Mouse (Mus musculus): Measurements from ENCODE around the gene Kcnmb1. TPM values are rescaled to one million over a fixed set of nuclear protein-coding genes. Genes with fewer than 3 reads are reported as not detected.

Gene Kcnmb1
- total and polyA plus RNA-seq, 3 experiments: 0.16 TPM; not detected in 2

DNA sequence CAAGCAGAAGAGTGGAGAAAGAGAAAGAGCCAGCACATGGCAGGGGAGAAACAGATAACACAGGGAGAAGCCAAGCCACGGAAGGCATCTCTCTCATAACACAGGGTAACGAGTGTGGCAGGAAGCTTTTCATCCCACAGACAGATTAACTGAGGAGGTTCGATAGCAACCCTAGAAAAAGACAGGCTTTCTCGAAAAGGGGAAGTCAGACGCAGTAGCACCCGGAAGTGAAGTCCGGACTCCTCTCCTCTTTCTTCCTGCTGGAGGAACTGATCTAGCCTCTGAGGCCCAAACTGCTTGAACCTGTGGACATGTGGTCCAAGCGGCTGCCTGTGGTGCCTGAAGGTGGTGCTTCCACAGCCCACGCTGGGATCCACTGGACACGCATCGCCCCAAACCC is 45.4 kb downstream of the Kcnmb1 start:
- ATAC-seq (ENCODE audit: extremely low read depth, insufficient number of reproducible peaks, low FRiP score, poor library complexity, severe bottlenecking): peak; percentile 69
- TF ChIP-seq TAL1 (conservative IDR thresholded peaks at IDR 0.05; ENCODE audit: low read depth, low read length): no peak
- TF ChIP-seq GATA2 (IDR thresholded peaks at IDR 0.05; ENCODE audit: borderline replicate concordance, low read depth, low read length): no peak
- no peak for TF ChIP-seq CTCF (IDR thresholded peaks at IDR 0.05; ENCODE audit: low read depth, low read length)
- TF ChIP-seq GATA1 (IDR thresholded peaks at IDR 0.05; ENCODE audit: borderline replicate concordance, low read length): no peak
- no peak for TF ChIP-seq POLR2AphosphoS5 (IDR thresholded peaks at IDR 0.05; ENCODE audit: insufficient replicate concordance, low read depth, low read length)
- no peaks in the 10 kb centered on the region for H3K36me3 ChIP-seq (replicated peaks)
- H3K4me1 ChIP-seq (ENCODE audit: insufficient read depth, low read depth, low read length): peaks cover 45% of the 10 kb centered on the region
- peaks cover 12% of the 10 kb centered on the region for H3K9me3 ChIP-seq (replicated peaks)
- peak overlapping the region; percentile 64; the same call in 1 of the 2 replicates for H3K4me3 ChIP-seq (ENCODE audit: low read depth, low read length)
- peak; percentile 29 for DNase-seq (ENCODE audit: low spot score)
- H3K27me3 ChIP-seq (ENCODE audit: insufficient read depth, low read length): no peaks in the 10 kb centered on the region

DNA sequence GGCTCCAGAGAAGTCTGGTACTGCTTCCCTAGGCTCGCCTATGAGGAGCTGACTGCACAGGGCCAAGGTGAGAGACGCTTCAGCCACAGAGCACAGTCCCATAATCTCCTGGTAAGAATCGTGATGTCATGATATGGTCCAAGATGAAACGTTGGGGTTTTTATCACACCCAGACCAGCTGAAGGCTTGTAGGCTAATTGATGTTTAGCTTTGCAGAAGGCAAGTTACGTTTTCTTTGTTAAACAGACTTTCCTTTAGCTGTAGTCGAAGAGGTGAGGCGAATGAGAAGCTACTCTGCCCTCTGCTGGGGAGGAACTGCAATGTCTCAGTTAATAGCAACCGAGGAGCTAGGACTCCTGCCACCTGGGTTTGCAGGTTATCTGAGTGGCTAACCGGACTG is 45.9 kb downstream of the Kcnmb1 start:
- H3K4me3 ChIP-seq (ENCODE audit: low read depth, low read length): peak overlapping the region; percentile 64; the same call in 1 of the 2 replicates
- DNase-seq (ENCODE audit: low spot score): peak; percentile 30

DNA sequence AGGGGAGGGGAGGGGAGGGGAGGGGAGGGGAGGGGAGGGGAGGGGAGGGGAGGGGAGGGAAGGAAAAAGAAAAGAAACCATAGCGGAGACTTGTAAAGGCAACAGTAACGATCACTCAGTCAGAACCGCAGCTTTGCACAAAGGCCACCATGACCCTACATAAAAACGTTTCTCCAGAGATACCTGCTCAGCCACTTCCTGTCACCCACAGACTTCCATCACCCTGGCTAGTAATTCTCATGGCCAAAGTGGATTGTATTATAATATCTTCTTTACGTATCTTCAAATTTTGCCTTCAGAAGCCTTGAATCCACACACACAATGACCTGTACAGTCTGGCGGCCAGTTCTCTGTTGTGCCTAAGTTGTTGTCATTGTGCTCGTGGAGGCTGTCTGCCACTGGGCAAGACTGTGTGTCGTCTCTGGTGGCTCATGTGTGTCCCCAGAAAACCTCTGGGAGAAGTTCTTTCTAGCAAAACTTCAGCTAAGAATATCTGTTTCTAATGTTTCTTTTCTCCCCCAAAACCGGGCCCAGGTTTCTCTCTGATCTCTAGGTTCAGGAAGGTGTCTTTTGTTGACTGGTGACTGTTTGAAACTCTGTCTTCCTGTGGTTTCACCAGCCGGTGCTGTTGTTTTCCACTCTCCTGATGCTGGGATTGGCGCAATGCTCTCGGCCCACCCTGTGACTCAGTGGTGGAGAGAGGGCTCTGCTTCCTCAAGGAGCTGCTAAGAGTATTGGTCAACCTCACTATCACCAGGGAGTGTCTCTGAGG is 46.7 kb downstream of the Kcnmb1 start:
- Histone ChIP-seq H3K9me3 (replicated peaks) (peaks cover 13% of the 10 kb centered on the region), H3K27me3 (ENCODE audit: insufficient read depth, low read length) (no peaks in the 10 kb centered on the region), H3K36me3 (replicated peaks) (no peaks in the 10 kb centered on the region), H3K4me3 (ENCODE audit: low read depth, low read length) (peak overlapping the region; percentile 23; the same call in 1 of the 2 replicates), H3K4me1 (ENCODE audit: insufficient read depth, low read depth, low read length) (peaks cover 45% of the 10 kb centered on the region)
- DNase-seq (ENCODE audit: low spot score) (no peak), ATAC-seq (ENCODE audit: extremely low read depth, insufficient number of reproducible peaks, low FRiP score, poor library complexity, severe bottlenecking) (no peak)
- TF ChIP-seq GATA1 (IDR thresholded peaks at IDR 0.05; ENCODE audit: borderline replicate concordance, low read length) (no peak), POLR2AphosphoS5 (IDR thresholded peaks at IDR 0.05; ENCODE audit: insufficient replicate concordance, low read depth, low read length) (no peak), TAL1 (conservative IDR thresholded peaks at IDR 0.05; ENCODE audit: low read depth, low read length) (no peak), GATA2 (IDR thresholded peaks at IDR 0.05; ENCODE audit: borderline replicate concordance, low read depth, low read length) (no peak), CTCF (IDR thresholded peaks at IDR 0.05; ENCODE audit: low read depth, low read length) (no peak)

More for the DNA sequence above, 45.9 kb downstream of the Kcnmb1 start:
- no peak for TF ChIP-seq TAL1 (conservative IDR thresholded peaks at IDR 0.05; ENCODE audit: low read depth, low read length)
- TF ChIP-seq CTCF (IDR thresholded peaks at IDR 0.05; ENCODE audit: low read depth, low read length): peak; percentile 32; the same call in 1 of the 2 replicates
- Histone ChIP-seq H3K36me3 (replicated peaks) (no peaks in the 10 kb centered on the region), H3K27me3 (ENCODE audit: insufficient read depth, low read length) (no peaks in the 10 kb centered on the region), H3K4me1 (ENCODE audit: insufficient read depth, low read depth, low read length) (peaks cover 45% of the 10 kb centered on the region), H3K9me3 (replicated peaks) (peaks cover 13% of the 10 kb centered on the region)
- peak; percentile 58 for ATAC-seq (ENCODE audit: extremely low read depth, insufficient number of reproducible peaks, low FRiP score, poor library complexity, severe bottlenecking)

DNA sequence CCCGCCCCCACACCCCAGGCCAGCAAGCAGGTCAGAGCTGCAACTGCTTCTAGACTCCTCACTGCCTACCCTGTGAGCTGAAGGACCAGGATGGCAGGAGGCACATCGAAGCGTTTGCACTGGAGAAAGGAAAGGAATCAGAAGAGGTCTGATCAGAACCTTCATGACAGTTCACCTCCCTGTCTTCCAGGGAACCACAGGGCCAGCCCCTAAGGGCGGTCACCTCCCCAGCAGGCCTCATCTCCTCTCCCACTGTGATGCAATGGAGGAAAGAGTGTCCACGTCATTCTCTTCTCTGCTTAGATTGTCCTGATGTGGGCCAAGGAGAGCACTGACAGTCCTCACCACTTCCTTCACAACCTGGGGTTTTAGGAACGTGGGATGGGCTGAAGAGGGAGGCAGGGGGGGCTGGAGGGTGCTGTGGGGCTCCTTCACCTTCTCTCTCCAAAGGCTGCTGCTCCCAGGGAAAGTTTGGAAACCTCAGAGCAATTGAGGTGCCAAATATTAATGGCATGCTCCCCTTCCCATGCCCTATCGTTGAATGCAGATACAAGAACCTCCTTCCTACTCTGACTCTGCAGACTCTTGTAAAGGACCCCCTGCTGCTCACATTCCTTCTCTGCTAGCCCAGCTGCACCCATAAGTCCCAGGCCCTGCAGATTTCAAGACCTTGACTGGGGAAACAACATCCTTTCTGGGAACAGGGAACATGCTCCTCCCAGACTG is 47.5 kb downstream of the Kcnmb1 start:
- Histone ChIP-seq H3K4me3 (ENCODE audit: low read depth, low read length) (peak overlapping the region; percentile 23; the same call in 1 of the 2 replicates), H3K27me3 (ENCODE audit: insufficient read depth, low read length) (no peaks in the 10 kb centered on the region), H3K4me1 (ENCODE audit: insufficient read depth, low read depth, low read length) (peaks cover 43% of the 10 kb centered on the region), H3K36me3 (replicated peaks) (no peaks in the 10 kb centered on the region), H3K9me3 (replicated peaks) (peaks cover 13% of the 10 kb centered on the region; the same call in 1 of the 2 replicates)
- no peak for ATAC-seq (ENCODE audit: extremely low read depth, insufficient number of reproducible peaks, low FRiP score, poor library complexity, severe bottlenecking)
- TF ChIP-seq GATA1 (IDR thresholded peaks at IDR 0.05; ENCODE audit: borderline replicate concordance, low read length) (no peak), CTCF (IDR thresholded peaks at IDR 0.05; ENCODE audit: low read depth, low read length) (no peak), POLR2AphosphoS5 (IDR thresholded peaks at IDR 0.05; ENCODE audit: insufficient replicate concordance, low read depth, low read length) (no peak), GATA2 (IDR thresholded peaks at IDR 0.05; ENCODE audit: borderline replicate concordance, low read depth, low read length) (no peak), TAL1 (conservative IDR thresholded peaks at IDR 0.05; ENCODE audit: low read depth, low read length) (no peak)
- DNase-seq (ENCODE audit: low spot score): no peak

DNA sequence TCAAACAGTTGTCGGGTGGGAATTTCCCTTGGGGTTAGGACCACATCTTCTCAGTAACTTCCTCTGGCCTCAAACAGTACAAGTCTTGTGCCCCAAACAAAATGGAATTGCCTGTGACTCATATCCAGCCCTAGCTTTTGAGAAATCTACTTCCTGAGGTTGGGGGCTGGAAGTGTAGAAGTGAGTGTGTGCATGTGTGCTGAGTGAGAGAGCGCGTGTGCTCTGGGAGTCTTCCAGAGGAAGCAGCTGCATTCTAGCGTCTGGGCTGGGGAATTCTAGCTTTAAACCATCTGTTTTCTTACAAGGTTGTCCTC is 48.0 kb downstream of the Kcnmb1 start:
- peaks cover 39% of the 10 kb centered on the region for H3K4me1 ChIP-seq (ENCODE audit: insufficient read depth, low read depth, low read length)
- H3K36me3 ChIP-seq (replicated peaks): no peaks in the 10 kb centered on the region
- no peak overlapping the region for H3K4me3 ChIP-seq (ENCODE audit: low read depth, low read length)
- H3K9me3 ChIP-seq (replicated peaks): peaks cover 10% of the 10 kb centered on the region; the same call in 1 of the 2 replicates
- H3K27me3 ChIP-seq (ENCODE audit: insufficient read depth, low read length): no peaks in the 10 kb centered on the region
- DNase-seq (ENCODE audit: low spot score): no peak
- TF ChIP-seq GATA2 (IDR thresholded peaks at IDR 0.05; ENCODE audit: borderline replicate concordance, low read depth, low read length) (no peak), CTCF (IDR thresholded peaks at IDR 0.05; ENCODE audit: low read depth, low read length) (no peak), TAL1 (conservative IDR thresholded peaks at IDR 0.05; ENCODE audit: low read depth, low read length) (no peak), GATA1 (IDR thresholded peaks at IDR 0.05; ENCODE audit: borderline replicate concordance, low read length) (no peak), POLR2AphosphoS5 (IDR thresholded peaks at IDR 0.05; ENCODE audit: insufficient replicate concordance, low read depth, low read length) (no peak)
- ATAC-seq (ENCODE audit: extremely low read depth, insufficient number of reproducible peaks, low FRiP score, poor library complexity, severe bottlenecking): no peak

DNA sequence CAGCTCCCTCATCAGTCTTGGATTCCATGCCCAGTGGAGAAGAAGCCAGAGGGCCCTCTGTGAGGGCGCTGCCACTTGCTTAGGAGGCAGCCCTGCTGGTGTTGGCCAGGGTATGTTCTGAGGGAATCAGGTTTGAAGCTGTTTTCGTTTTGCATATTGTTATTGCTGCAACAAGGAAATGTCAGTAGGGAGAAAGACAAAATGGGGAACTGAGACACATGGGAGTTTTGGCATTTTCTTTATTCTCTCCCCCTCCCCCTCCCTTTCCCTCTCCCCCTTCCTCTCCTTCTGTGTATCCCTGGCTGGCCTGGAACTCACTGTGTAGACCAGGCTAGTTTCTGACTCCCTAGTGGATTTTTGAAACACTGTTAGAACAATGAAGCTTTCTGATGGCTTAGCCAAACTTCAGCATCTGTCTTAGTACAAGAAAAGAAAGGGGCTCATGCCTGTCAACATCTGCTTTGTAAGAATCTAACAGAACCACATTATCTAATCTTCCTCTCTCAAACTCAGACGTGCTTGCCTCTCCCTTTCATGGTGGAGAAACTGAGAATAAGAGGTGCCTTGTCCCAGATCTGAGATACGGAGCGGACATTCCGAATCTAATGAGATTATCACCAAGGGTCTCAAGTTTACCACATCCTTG is 49.3 kb downstream of the Kcnmb1 start:
- ATAC-seq (ENCODE audit: extremely low read depth, insufficient number of reproducible peaks, low FRiP score, poor library complexity, severe bottlenecking) (no peak), DNase-seq (ENCODE audit: low spot score) (no peak)
- H3K4me1 ChIP-seq (ENCODE audit: insufficient read depth, low read depth, low read length): peaks cover 32% of the 10 kb centered on the region

More for the DNA sequence above, 49.3 kb downstream of the Kcnmb1 start:
- Histone ChIP-seq H3K4me3 (ENCODE audit: low read depth, low read length) (no peak overlapping the region), H3K9me3 (replicated peaks) (peaks cover 7% of the 10 kb centered on the region; the same call in 1 of the 2 replicates), H3K36me3 (replicated peaks) (no peaks in the 10 kb centered on the region), H3K27me3 (ENCODE audit: insufficient read depth, low read length) (no peaks in the 10 kb centered on the region)
- TF ChIP-seq GATA1 (IDR thresholded peaks at IDR 0.05; ENCODE audit: borderline replicate concordance, low read length) (no peak), POLR2AphosphoS5 (IDR thresholded peaks at IDR 0.05; ENCODE audit: insufficient replicate concordance, low read depth, low read length) (no peak), CTCF (IDR thresholded peaks at IDR 0.05; ENCODE audit: low read depth, low read length) (no peak), GATA2 (IDR thresholded peaks at IDR 0.05; ENCODE audit: borderline replicate concordance, low read depth, low read length) (no peak), TAL1 (conservative IDR thresholded peaks at IDR 0.05; ENCODE audit: low read depth, low read length) (no peak)

Measured in G1E (cell line).